Comparison of ENCODE assay signal across 17 mouse cellular contexts in genomic region chr11:57524597-57524996, GRCm38 (mm10). TPM values are rescaled to one million over a fixed set of nuclear protein-coding genes. Genes with fewer than 3 reads are reported as not detected.
DNase-seq lines count a peak whose midpoint lies in the region; ATAC-seq and TF ChIP-seq lines count a peak whose summit lies in the region.
"Had no signal": no experiment of that assay in that cellular context is flagged by ENCODE, and none has a peak within 500 bp of the region (broad histone marks: within the 10 kb centered on the region; RNA-seq: fewer than 3 reads in every experiment).

No protein-coding gene starts in this region.

- ATAC-seq in heart, postnatal 0 days (ENCODE audit: insufficient read depth, low read depth): peak; percentile 41; the same call in 1 of the 2 replicates
- ATAC-seq in intestine, postnatal 0 days: peak; percentile 71
- no peak for ATAC-seq in activated CD4-positive, CD25-positive, alpha-beta regulatory T cell, adult 4 months
- ATAC-seq: CD4-positive, CD25-positive, alpha-beta regulatory T cell, adult 4 months; forebrain, postnatal 0 days had no signal

- no peak overlapping the region for H3K9ac ChIP-seq in heart, postnatal 0 days (replicated peaks; ENCODE audit: low read depth, low read length)
- no peak overlapping the region for H3K9ac ChIP-seq in heart, adult 2 months (ENCODE audit: low read depth, low read length)
- no peak overlapping the region for H3K9ac ChIP-seq in intestine, postnatal 0 days (ENCODE audit: low read depth, low read length)
- H3K9ac ChIP-seq: forebrain, postnatal 0 days; hindbrain, embryonic 15.5 days; liver, embryonic 15.5 days; midbrain, embryonic 12.5 days; stomach, embryonic 15.5 days had no signal

- no peak for TF ChIP-seq CTCF in heart, postnatal 0 days (IDR thresholded peaks at IDR 0.05; ENCODE audit: low read depth)
- TF ChIP-seq CTCF in heart, adult 2 months (IDR thresholded peaks at IDR 0.05): no peak
- no peak for TF ChIP-seq CTCF in lung, adult 2 months (IDR thresholded peaks at IDR 0.05; ENCODE audit: insufficient read depth, low read length)
- TF ChIP-seq CTCF in intestine, postnatal 0 days (IDR thresholded peaks at IDR 0.05; ENCODE audit: low read depth): no peak

- H3K36me3 ChIP-seq in heart, postnatal 0 days (replicated peaks; ENCODE audit: control insufficient read depth, insufficient read depth, low read length): peaks cover 21% of the 10 kb centered on the region
- 0 out of 2 replicates have a peak, but pooled peaks cover 3% of the 10 kb centered on the region for H3K36me3 ChIP-seq in heart, adult 2 months (ENCODE audit: control insufficient read depth, insufficient read depth, low read length)
- peaks cover 29% of the 10 kb centered on the region for H3K36me3 ChIP-seq in intestine, postnatal 0 days (ENCODE audit: control insufficient read depth, insufficient read depth)

- intact Hi-C loops in heart, adult 2 months (cut with DNase I): no loop called here

- H3K4me1 ChIP-seq in heart, postnatal 0 days (ENCODE audit: control insufficient read depth, insufficient read depth): peaks cover 10% of the 10 kb centered on the region; the same call in 1 of the 2 replicates
- peaks cover 7% of the 10 kb centered on the region for H3K4me1 ChIP-seq in heart, adult 2 months (ENCODE audit: control insufficient read depth, insufficient read depth, low read length)
- H3K4me1 ChIP-seq in lung, adult 2 months (ENCODE audit: control insufficient read depth, insufficient read depth, low read length): peaks cover 10% of the 10 kb centered on the region
- H3K4me1 ChIP-seq in intestine, postnatal 0 days (replicated peaks; ENCODE audit: control insufficient read depth, insufficient read depth, low read length): no peaks in the 10 kb centered on the region
- H3K4me1 ChIP-seq: stomach, embryonic 15.5 days had no signal

- H3K79me2 ChIP-seq in heart, adult 2 months (replicated peaks; ENCODE audit: control insufficient read depth, insufficient read depth, low read length): peaks cover 2% of the 10 kb centered on the region; the same call in 1 of the 2 replicates

- no peaks in the 10 kb centered on the region for H3K9me3 ChIP-seq in heart, postnatal 0 days (replicated peaks; ENCODE audit: control insufficient read depth, low read length)
- no peaks in the 10 kb centered on the region for H3K9me3 ChIP-seq in intestine, postnatal 0 days (ENCODE audit: control insufficient read depth)
- H3K9me3 ChIP-seq: hindbrain, embryonic 15.5 days; liver, embryonic 15.5 days; midbrain, embryonic 12.5 days; stomach, embryonic 15.5 days had no signal

- H3K27me3 ChIP-seq in heart, postnatal 0 days (ENCODE audit: control insufficient read depth, insufficient read depth, low read length): no peaks in the 10 kb centered on the region
- no peaks in the 10 kb centered on the region for H3K27me3 ChIP-seq in heart, adult 2 months (ENCODE audit: control insufficient read depth, insufficient read depth, low read length)
- H3K27me3 ChIP-seq in intestine, postnatal 0 days (replicated peaks; ENCODE audit: control insufficient read depth, insufficient read depth, low read length): no peaks in the 10 kb centered on the region
- H3K27me3 ChIP-seq: hindbrain, embryonic 15.5 days; liver, embryonic 15.5 days; midbrain, embryonic 12.5 days; stomach, embryonic 15.5 days had no signal

- DNase-seq in heart, postnatal 0 days (ENCODE audit: low spot score): no peak
- no peak for DNase-seq in heart, adult 2 months
- DNase-seq in lung, postnatal 14 days: peak; percentile 17
- DNase-seq in lung, adult 2 months: no peak
- DNase-seq in yolk sac, embryonic 10.5 days (ENCODE audit: low spot score): peak; percentile 43
- DNase-seq in ovary, postnatal 14 days (ENCODE audit: low spot score): no peak
- DNase-seq: adrenal gland, adult 8-10 months; forebrain, postnatal 0 days; right cerebral cortex, postnatal 4 days; thymus, postnatal 36 days had no signal

- no peak overlapping the region for H3K27ac ChIP-seq in heart, postnatal 0 days (ENCODE audit: low read depth)
- no peak overlapping the region for H3K27ac ChIP-seq in heart, adult 2 months
- peak overlapping the region; percentile 10; the same call in 1 of the 2 replicates for H3K27ac ChIP-seq in intestine, postnatal 0 days (ENCODE audit: low read depth, low read length)
- H3K27ac ChIP-seq: hindbrain, embryonic 15.5 days; liver, embryonic 15.5 days; midbrain, embryonic 12.5 days; stomach, embryonic 15.5 days had no signal

- TF ChIP-seq POLR2A in heart, adult 2 months (IDR thresholded peaks at IDR 0.05; ENCODE audit: insufficient read depth, low read depth, low read length): no peak
- TF ChIP-seq POLR2A in lung, adult 2 months (IDR thresholded peaks at IDR 0.05; ENCODE audit: borderline replicate concordance, extremely low read depth, low read depth, low read length): no peak

- no peak for TF ChIP-seq EP300 in heart, postnatal 0 days (IDR thresholded peaks at IDR 0.05; ENCODE audit: low read depth)
- TF ChIP-seq EP300 in heart, adult 2 months (IDR thresholded peaks at IDR 0.05; ENCODE audit: insufficient read depth, low read depth, low read length): no peak

- no peak overlapping the region for H3K4me2 ChIP-seq in heart, postnatal 0 days (ENCODE audit: low read depth, low read length)
- no peak overlapping the region for H3K4me2 ChIP-seq in intestine, postnatal 0 days (replicated peaks; ENCODE audit: low read depth)
- H3K4me2 ChIP-seq: hindbrain, embryonic 15.5 days; liver, embryonic 15.5 days; midbrain, embryonic 12.5 days; stomach, embryonic 15.5 days had no signal

- no peak overlapping the region for H3K4me3 ChIP-seq in heart, postnatal 0 days (ENCODE audit: low read depth, low read length)
- H3K4me3 ChIP-seq in heart, adult 2 months: no peak overlapping the region
- no peak overlapping the region for H3K4me3 ChIP-seq in lung, adult 2 months (replicated peaks; ENCODE audit: extremely low read depth, low read depth, low read length)
- H3K4me3 ChIP-seq in intestine, postnatal 0 days (ENCODE audit: low read depth, low read length): no peak overlapping the region
- H3K4me3 ChIP-seq: hindbrain, embryonic 15.5 days; liver, embryonic 15.5 days; midbrain, embryonic 12.5 days; stomach, embryonic 15.5 days had no signal

RNA-seq across cellular contexts. Expression of gene Mfap3, which starts 6.1 kb away (rescaled TPM):
- total RNA-seq in heart, postnatal 0 days (2014; rRNA removed; ENCODE audit: low replicate concordance): 16.3 and 19.4 TPM in 2 replicates
- 19.5 and 23.1 TPM in 2 replicates for polyA plus RNA-seq in heart, postnatal 0 days (2015; fragmentation: Nextera tagmentation; extraction: Ambion mirVana)
- 10 to 100 TPM; 11.1 to 12.5 TPM for total RNA-seq in heart, adult 2 months (2021)
- polyA plus RNA-seq in heart, adult 2 months (2012; rRNA removed): 7.3 and 8.6 TPM in 2 replicates
- 10.3 and 11.0 TPM in 2 replicates for polyA plus RNA-seq in lung, adult 2 months (2012; rRNA removed)
- 30.4 and 31.9 TPM in 2 replicates for polyA plus RNA-seq in intestine, postnatal 0 days (2015; fragmentation: Nextera tagmentation; extraction: Ambion mirVana)
- polyA plus RNA-seq in activated CD4-positive, CD25-positive, alpha-beta regulatory T cell, adult 4 months (2017; shearing (Covaris generic)): 10 to 100 TPM; 32.1 to 36.8 TPM

RNA-seq across cellular contexts. Expression of gene Fam114a2, which starts 6.2 kb away (rescaled TPM):
- 23.6 and 41.8 TPM in 2 replicates for total RNA-seq in heart, postnatal 0 days (2014; rRNA removed; ENCODE audit: low replicate concordance)
- polyA plus RNA-seq in heart, postnatal 0 days (2015; fragmentation: Nextera tagmentation; extraction: Ambion mirVana): 50.6 and 56.2 TPM in 2 replicates
- total RNA-seq in heart, adult 2 months (2021): 10 to 100 TPM; 37.7 to 42.4 TPM
- 26.1 and 32.2 TPM in 2 replicates for polyA plus RNA-seq in heart, adult 2 months (2012; rRNA removed)
- polyA plus RNA-seq in lung, adult 2 months (2012; rRNA removed): 20.2 and 30.6 TPM in 2 replicates
- polyA plus RNA-seq in intestine, postnatal 0 days (2015; fragmentation: Nextera tagmentation; extraction: Ambion mirVana): 54.8 and 56.1 TPM in 2 replicates
- 100 to 1,000 TPM in 1 of 2 experiments, 10 to 100 TPM in 1; 54.6 to 103 TPM for polyA plus RNA-seq in activated CD4-positive, CD25-positive, alpha-beta regulatory T cell, adult 4 months (2017; shearing (Covaris generic))

Comparison
In these comparisons a context has a peak if more than half of its experiments do, and no peak if none do; other contexts are left out.
1. DNase-seq: peak in lung, postnatal 14 days (single experiment) and yolk sac, embryonic 10.5 days (single experiment); none in heart, postnatal 0 days (single experiment), heart, adult 2 months (0 of 2), lung, adult 2 months (single experiment) and ovary, postnatal 14 days (single experiment).